Comparison of ENCODE assay signal across 8 mouse cellular contexts in the genomic region with DNA sequence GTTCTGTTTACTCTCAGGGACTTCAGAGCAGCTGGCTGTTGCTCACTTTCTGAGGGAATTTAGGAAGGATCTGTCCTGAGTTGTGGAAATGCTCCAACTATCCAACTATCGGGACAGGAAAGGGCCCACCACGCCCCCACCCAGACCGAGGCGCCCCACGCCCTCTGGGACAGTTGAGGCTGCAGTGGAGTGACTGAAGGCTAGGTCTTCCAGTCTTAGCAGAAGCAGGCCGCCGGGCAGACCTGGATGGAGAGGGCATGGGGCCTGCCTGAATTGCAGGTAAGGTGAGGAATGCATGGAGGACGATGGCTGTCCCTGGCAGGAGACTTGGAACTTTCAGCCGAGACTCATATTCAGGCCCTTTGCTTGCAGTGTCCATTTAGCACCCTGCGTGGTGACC.
DNase-seq lines count a peak whose midpoint lies in the region; ATAC-seq and TF ChIP-seq lines count a peak whose summit lies in the region.

No protein-coding gene starts in this region.

- 32% methylated on average over 10 of the region's 10 CpGs for WGBS in kidney, embryonic 15.5 days
- 19% methylated on average over 10 of the region's 10 CpGs for WGBS in forebrain, embryonic 10.5 days
- WGBS in intestine, embryonic 16.5 days, result 32% methylated on average over 10 of the region's 10 CpGs
- 29% methylated on average over 10 of the region's 10 CpGs for WGBS in midbrain, postnatal 0 days

- DNase-seq in kidney, postnatal 10 days, result no peak
- DNase-seq in forebrain, embryonic 10.5 days (ENCODE audit: extremely low spot score, low spot score), result no peak
- DNase-seq in midbrain, postnatal 0 days (ENCODE audit: low spot score), result no peak
- DNase-seq in thymus, adult 18-20 months, result no peak
- DNase-seq in lung, adult 18-20 months, result no peak

- peak overlapping the region; percentile 43 for H3K4me3 ChIP-seq in kidney, embryonic 15.5 days (replicated peaks)
- peak overlapping the region; percentile 55 for H3K4me3 ChIP-seq in forebrain, embryonic 10.5 days
- no peak overlapping the region for H3K4me3 ChIP-seq in intestine, embryonic 16.5 days (ENCODE audit: low read length)
- peak overlapping the region; percentile 41; the same call in 1 of the 2 replicates for H3K4me3 ChIP-seq in midbrain, postnatal 0 days (ENCODE audit: low read depth, low read length)

- H3K4me2 ChIP-seq in kidney, embryonic 15.5 days, result peak overlapping the region; percentile 71
- H3K4me2 ChIP-seq in intestine, embryonic 16.5 days (ENCODE audit: low read depth, low read length), result peak overlapping the region; percentile 85; the same call in 1 of the 2 replicates
- peak overlapping the region; percentile 72 for H3K4me2 ChIP-seq in midbrain, postnatal 0 days (ENCODE audit: low read depth, low read length, poor library complexity, severe bottlenecking)

- ATAC-seq in kidney, embryonic 15.5 days (replicated peaks; ENCODE audit: low FRiP score), result no peak
- no peak for ATAC-seq in intestine, embryonic 16.5 days
- no peak for ATAC-seq in midbrain, postnatal 0 days (ENCODE audit: low FRiP score)
- ATAC-seq in activated CD4-positive, CD25-positive, alpha-beta regulatory T cell, adult 4 months, result no peak

- peaks cover 87% of the 10 kb centered on the region for H3K27me3 ChIP-seq in kidney, embryonic 15.5 days
- peaks cover 100% of the 10 kb centered on the region for H3K27me3 ChIP-seq in forebrain, embryonic 10.5 days (ENCODE audit: poor library complexity, severe bottlenecking)
- H3K27me3 ChIP-seq in intestine, embryonic 16.5 days (replicated peaks; ENCODE audit: control insufficient read depth, insufficient read depth, low read length), result peaks cover 39% of the 10 kb centered on the region
- peaks cover 36% of the 10 kb centered on the region; the same call in 1 of the 2 replicates for H3K27me3 ChIP-seq in midbrain, postnatal 0 days (ENCODE audit: insufficient read depth, low read length)

- H3K36me3 ChIP-seq in kidney, embryonic 15.5 days, result no peaks in the 10 kb centered on the region
- H3K36me3 ChIP-seq in forebrain, embryonic 10.5 days (replicated peaks), result no peaks in the 10 kb centered on the region
- no peaks in the 10 kb centered on the region for H3K36me3 ChIP-seq in intestine, embryonic 16.5 days (ENCODE audit: control insufficient read depth, insufficient read depth, low read length)
- no peaks in the 10 kb centered on the region for H3K36me3 ChIP-seq in midbrain, postnatal 0 days (ENCODE audit: insufficient read depth, low read length)

- H3K4me1 ChIP-seq in kidney, embryonic 15.5 days, result peaks cover 10% of the 10 kb centered on the region
- peaks cover 36% of the 10 kb centered on the region for H3K4me1 ChIP-seq in forebrain, embryonic 10.5 days
- no peaks in the 10 kb centered on the region for H3K4me1 ChIP-seq in intestine, embryonic 16.5 days (ENCODE audit: control insufficient read depth, insufficient read depth, low read length)
- no peaks in the 10 kb centered on the region for H3K4me1 ChIP-seq in midbrain, postnatal 0 days (ENCODE audit: insufficient read depth, low read length)

- 0 out of 2 replicates have a peak overlapping the region, but pooled peaks have one; percentile 31 for H3K9ac ChIP-seq in kidney, embryonic 15.5 days
- 0 out of 2 replicates have a peak overlapping the region, but pooled peaks have one; percentile 64 for H3K9ac ChIP-seq in intestine, embryonic 16.5 days (ENCODE audit: low read depth, low read length)
- H3K9ac ChIP-seq in midbrain, postnatal 0 days (replicated peaks; ENCODE audit: low read length, poor library complexity, severe bottlenecking), result peak overlapping the region; percentile 46

- no peaks in the 10 kb centered on the region for H3K9me3 ChIP-seq in kidney, embryonic 15.5 days (replicated peaks)
- H3K9me3 ChIP-seq in forebrain, embryonic 10.5 days, result no peaks in the 10 kb centered on the region
- H3K9me3 ChIP-seq in intestine, embryonic 16.5 days (ENCODE audit: control insufficient read depth, low read length), result no peaks in the 10 kb centered on the region
- H3K9me3 ChIP-seq in midbrain, postnatal 0 days (ENCODE audit: low read length), result no peaks in the 10 kb centered on the region

- no peak overlapping the region for H3K27ac ChIP-seq in kidney, embryonic 15.5 days
- no peak overlapping the region for H3K27ac ChIP-seq in forebrain, embryonic 10.5 days
- H3K27ac ChIP-seq in intestine, embryonic 16.5 days (ENCODE audit: low read length), result no peak overlapping the region
- H3K27ac ChIP-seq in midbrain, postnatal 0 days (ENCODE audit: low read depth, low read length), result no peak overlapping the region

- no peak for TF ChIP-seq CTCF in midbrain, postnatal 0 days (IDR thresholded peaks at IDR 0.05)
